Mouse (Mus musculus) cerebellum, adult 2 months (tissue): Measurements from ENCODE around the gene 4930518I15Rik. TPM values are rescaled to one million over a fixed set of nuclear protein-coding genes. Genes with fewer than 3 reads are reported as not detected.
"Not testable (repeated sequence)": the region's sequence is repeated elsewhere in the genome, so short reads cannot be mapped to it uniquely, and the experiment has no call there.

Source experiments
- DNase-seq, 2 experiments: peaks; one replicate each; pipeline ENCODE4 v3.0.0; 2021
- H3K27ac ChIP-seq: fragments of 200-500 bp; 2 replicates; pipeline ENCODE4 v1.5.1; 2012; ENCODE audit warnings: low read length, control low read depth, inconsistent platforms; ENCODE audit not compliant: insufficient read depth
- H3K27me3 ChIP-seq: fragments of 200-500 bp; 2 replicates; pipeline ENCODE4 v1.6.1; 2012; ENCODE audit warnings: inconsistent platforms, mild to moderate bottlenecking, low read length, moderate library complexity; ENCODE audit not compliant: control insufficient read depth, insufficient read depth
- H3K4me1 ChIP-seq: fragments of 200-500 bp; 2 replicates; pipeline ENCODE4 v1.6.1; 2011; ENCODE audit warnings: low read length; ENCODE audit not compliant: control insufficient read depth, insufficient read depth
- H3K4me3 ChIP-seq: fragments of 200-500 bp; replicated peaks from 2 replicates; pipeline ENCODE3; 2011; ENCODE audit warnings: mild to moderate bottlenecking, low read depth, low read length, control low read depth; ENCODE audit not compliant: insufficient read depth
- CTCF ChIP-seq: fragments of 200-500 bp; IDR thresholded peaks from 2 replicates; pipeline ENCODE4 v1.5.1; 2011; ENCODE audit warnings: low read depth, mild to moderate bottlenecking, control low read depth, low read length, moderate library complexity, borderline replicate concordance; ENCODE audit not compliant: insufficient read depth
- POLR2A ChIP-seq: fragments of 200-500 bp; IDR thresholded peaks from 2 replicates; pipeline ENCODE4 v1.6.1; 2011; ENCODE audit warnings: low read length, control low read depth, borderline replicate concordance; ENCODE audit not compliant: insufficient read depth
- WGBS: fragments of 180-500 bp; shearing (Covaris S2); methylation state at CpG from one replicate; pipeline ENCODE4 v1.1.7; 2018; 5-methylcytosine and 5-hydroxymethylcytosine counted together
- polyA plus RNA-seq: library from polyadenylated mRNA; depleted of rRNA; stranded (reverse); fragments of >200 nt; gene quantifications from 2 replicates; pipeline ENCODE4 v1.2.3, GENCODE M21; 2012

Gene 4930518I15Rik
- polyA plus RNA-seq, 1 experiment: 5.8 TPM

DNA sequence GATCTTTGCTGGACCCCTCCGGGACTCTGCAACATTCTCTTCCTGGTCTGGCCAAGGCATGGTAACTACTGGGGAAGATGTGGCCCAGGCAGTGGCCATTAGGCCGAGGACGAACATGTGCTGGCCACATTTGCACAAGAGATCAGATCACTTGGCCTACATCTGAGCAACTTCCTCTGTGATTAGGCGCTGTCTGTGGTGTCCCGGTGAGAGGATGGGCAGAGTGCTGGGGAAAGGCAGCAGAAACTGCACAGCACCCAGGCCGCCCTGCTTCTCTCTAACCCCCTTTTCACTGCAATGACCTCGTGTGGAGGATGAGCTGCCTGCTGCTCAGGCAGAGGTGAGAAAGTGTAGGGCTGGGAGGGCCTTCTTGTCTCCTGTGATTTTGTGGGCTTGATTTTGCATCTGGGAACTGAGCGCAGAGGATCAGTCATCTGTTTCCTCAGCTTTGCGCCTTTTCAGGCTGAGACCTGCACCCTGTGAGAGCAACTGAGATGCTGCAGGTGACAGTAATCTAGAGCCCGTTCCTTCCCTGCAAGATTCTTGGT, 28.4 kb upstream of the 4930518I15Rik start:
- no peak for DNase-seq
- no peak overlapping the region for H3K27ac ChIP-seq
- H3K27me3 ChIP-seq: no peaks in the 10 kb centered on the region
- H3K4me1 ChIP-seq: peaks cover 8% of the 10 kb centered on the region; the same call in 1 of the 2 replicates
- TF ChIP-seq POLR2A: no peak
- TF ChIP-seq CTCF: no peak
- 85% methylated on average over 10 of the region's 10 CpGs for WGBS
- no peak overlapping the region for H3K4me3 ChIP-seq

DNA sequence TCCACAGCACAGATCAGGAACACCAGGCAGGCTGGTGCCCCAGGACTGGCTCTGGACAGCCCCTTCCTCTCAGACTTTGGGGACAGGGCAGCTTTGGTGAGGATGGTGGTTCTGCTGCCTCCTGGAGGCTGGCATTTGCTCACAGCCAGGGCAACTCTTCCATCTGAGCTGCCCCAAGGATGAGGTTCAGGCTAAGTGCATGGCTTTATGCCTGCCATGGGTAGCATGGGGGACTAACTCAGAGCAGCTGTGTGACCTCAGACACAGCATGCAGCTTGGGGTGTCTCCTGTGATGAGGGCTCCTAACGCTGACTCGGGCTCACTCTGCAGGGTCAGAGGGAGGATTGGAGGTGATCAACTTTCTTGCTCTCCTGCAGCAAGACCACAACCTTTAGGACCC, 27.9 kb upstream of the 4930518I15Rik start:
- not testable (repeated sequence) for H3K4me1 ChIP-seq, H3K27me3 ChIP-seq, H3K27ac ChIP-seq, H3K4me3 ChIP-seq, DNase-seq
- 90% methylated on average over 2 of the region's 2 CpGs for WGBS

DNA sequence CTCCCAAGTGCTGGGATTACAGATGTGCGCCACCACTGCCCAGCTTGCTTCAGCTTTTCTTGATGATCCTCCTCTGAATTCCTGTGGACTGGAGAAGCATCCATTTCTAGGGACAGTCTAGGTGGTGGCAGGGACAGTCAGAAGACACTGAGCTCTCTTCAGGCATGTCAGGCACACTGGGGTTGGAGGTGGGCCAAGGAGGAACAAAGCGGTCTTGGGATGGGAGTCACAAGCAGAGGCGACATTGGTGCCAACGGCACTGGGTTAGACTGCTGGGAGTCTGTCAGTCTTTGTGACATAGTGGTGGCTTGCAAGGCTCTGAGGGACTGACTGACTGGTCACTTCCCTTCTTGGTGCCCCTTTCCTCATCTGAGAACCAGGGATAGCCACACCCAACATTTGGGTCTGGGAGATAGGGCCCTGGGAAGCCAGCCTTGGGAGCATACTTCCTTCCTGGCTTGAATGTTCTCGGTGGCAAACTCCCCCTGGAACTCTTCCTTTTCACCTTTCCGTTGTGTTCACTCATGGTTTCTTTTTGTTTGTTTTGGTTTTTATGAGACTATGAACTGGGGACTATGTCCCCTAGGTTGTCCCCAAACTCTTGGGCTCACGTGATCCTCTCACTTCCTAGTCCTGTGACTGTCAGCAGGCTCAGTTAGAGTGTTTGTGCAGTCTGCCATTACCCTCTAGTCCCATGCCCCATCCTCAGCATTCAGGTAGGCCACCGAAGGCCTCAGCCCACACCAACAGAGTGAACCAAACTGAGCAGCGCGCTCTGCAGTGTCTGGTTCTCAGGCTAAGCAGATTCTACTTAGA, 26.9 kb upstream of the 4930518I15Rik start:
- WGBS: 77% methylated on average over 10 of the region's 10 CpGs
- DNase-seq: no peak
- H3K27me3 ChIP-seq: no peaks in the 10 kb centered on the region
- TF ChIP-seq POLR2A (no peak), CTCF (no peak)
- peaks cover 10% of the 10 kb centered on the region for H3K4me1 ChIP-seq
- no peak overlapping the region for H3K4me3 ChIP-seq
- H3K27ac ChIP-seq: no peak overlapping the region

DNA sequence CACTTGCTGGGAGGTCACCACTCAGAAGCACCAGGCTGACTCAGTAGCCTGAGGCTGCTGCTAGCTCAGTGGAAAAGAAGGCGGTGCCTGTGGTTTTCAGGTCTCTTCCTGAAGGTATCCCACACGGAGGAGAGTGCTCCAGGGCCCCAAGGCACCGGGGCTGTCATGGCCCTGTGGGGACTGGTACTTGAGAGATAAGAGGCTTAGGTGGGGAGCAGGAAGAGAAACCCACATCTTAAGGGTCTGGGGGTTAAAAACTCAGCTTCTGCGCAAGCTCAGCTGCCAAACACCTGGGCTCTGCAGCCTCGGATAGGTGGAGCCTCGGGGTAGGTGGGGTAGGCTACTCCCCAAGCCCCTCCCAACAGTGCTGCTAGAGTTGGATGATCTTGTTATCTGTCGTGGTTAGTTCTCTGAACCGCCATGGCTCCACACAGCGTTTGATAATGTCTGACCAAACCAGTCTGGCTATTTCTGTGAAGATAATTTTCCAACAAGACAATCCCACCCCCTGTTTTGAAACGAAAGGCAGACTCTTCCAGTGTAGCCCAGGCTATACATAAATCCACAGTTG, 24.8 kb upstream of the 4930518I15Rik start:
- Histone ChIP-seq H3K27ac (no peak overlapping the region), H3K27me3 (no peaks in the 10 kb centered on the region), H3K4me3 (no peak overlapping the region), H3K4me1 (peaks cover 29% of the 10 kb centered on the region)
- 75% methylated on average over 10 of the region's 10 CpGs for WGBS
- DNase-seq: no peak
- no peak for TF ChIP-seq CTCF
- TF ChIP-seq POLR2A: no peak

DNA sequence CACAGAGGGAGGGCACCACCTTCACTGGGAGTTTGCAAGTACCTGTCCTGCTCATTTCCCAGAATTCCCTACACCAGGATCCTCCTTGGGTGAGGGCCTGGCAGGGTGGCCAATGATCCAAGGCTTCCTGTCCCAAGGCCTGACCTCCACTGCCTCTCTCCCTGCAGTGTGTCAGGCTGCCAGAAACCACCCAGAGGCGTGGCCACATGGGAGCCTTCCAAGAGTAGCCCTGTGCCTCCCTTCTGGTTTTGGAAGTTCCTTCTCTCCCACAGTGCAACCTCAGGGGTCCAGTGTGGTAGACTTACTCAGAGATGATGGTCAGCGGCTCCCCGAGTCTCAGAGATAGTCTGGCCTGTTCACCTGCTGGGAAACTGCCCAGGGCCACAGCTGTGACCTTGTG, 21.8 kb upstream of the 4930518I15Rik start:
- H3K4me3 ChIP-seq: no peak overlapping the region
- whole genome bisulfite sequencing: 34% methylated on average over 3 of the region's 3 CpGs
- H3K27ac ChIP-seq: no peak overlapping the region
- peaks cover 49% of the 10 kb centered on the region for H3K4me1 ChIP-seq
- DNase-seq: no peak
- TF ChIP-seq CTCF (no peak), POLR2A (no peak)
- H3K27me3 ChIP-seq: no peaks in the 10 kb centered on the region

DNA sequence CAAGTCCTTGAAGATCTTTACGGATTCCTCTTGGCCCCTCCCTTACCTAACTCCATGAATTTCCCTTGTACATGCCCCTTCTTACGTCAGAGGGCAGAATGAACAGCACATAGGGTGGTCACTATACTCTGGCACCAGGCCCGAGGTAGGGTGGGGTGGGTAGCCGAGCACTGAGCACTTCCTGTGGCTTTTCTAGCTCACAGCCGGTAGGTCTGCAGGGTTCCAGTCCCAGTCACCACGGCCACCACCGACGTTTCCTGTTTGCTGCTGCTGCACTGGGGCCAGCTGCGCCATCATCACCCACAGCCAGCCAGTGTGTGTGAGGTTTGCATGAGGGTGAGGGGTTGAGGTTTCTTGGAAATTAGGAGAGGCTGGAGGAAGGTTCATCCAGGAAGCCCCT, 20.0 kb upstream of the 4930518I15Rik start:
- no peak for TF ChIP-seq POLR2A
- no peak for TF ChIP-seq CTCF
- Histone ChIP-seq H3K27ac (no peak overlapping the region), H3K4me3 (no peak overlapping the region), H3K27me3 (no peaks in the 10 kb centered on the region), H3K4me1 (peaks cover 62% of the 10 kb centered on the region)
- WGBS: 36% methylated on average over 9 of the region's 9 CpGs
- DNase-seq: no peak

DNA sequence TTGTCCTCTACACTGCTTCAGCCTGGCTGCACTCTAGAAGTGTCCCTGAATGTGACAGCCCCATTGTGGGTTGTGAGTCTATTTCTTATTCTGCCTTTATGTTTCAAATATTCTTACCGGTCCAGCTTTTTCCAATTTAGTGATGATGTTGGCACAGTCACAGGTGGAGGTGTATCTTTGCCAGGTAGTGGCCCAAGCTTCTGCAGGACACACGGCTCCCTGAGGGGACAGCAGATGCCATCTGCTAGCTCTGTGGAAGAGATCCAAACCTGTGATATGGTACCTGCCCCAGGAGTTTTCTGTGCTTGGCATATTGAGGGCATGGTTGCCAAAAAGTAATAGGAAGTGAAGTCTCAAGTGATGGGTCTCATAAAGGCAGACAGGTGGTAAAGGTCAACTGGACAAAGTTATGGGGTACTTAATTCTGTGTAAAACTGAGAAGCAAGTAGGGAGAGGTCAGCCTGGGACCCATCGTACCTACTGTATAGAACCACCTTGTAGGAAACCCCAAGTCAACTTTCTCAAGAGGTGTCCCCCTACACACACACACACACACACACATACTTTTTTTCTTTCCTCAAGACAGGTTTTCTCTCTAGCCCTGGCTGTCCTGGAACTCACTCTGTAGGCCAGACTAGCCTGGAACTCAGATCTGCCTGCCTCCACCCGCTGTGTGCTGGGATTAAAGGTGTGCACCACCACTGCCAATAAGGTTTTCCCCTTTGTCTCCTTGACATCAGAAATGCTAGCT, 17.2 kb upstream of the 4930518I15Rik start:
- no peak overlapping the region for H3K4me3 ChIP-seq
- TF ChIP-seq POLR2A (no peak), CTCF (no peak)
- H3K4me1 ChIP-seq: peaks cover 62% of the 10 kb centered on the region
- DNase-seq: peak; percentile 92 to 97
- peak overlapping the region; percentile 88 for H3K27ac ChIP-seq
- H3K27me3 ChIP-seq: no peaks in the 10 kb centered on the region
- 30% methylated on average over 4 of the region's 4 CpGs for WGBS
